Mouse (Mus musculus) hindbrain, embryonic 11.5 days (tissue): Measurements from ENCODE around the gene Smagp. TPM values are rescaled to one million over a fixed set of nuclear protein-coding genes. Genes with fewer than 3 reads are reported as not detected.

ENCODE experiments used
- ATAC-seq: fragments of 200-750 bp; cut with Nextera tagmentation; 2 replicates; pipeline ENCODE4 v1.8.0; 2017; ENCODE audit warnings: mild to moderate bottlenecking, moderate TSS enrichment, moderate library complexity; ENCODE audit not compliant: low FRiP score
- DNase-seq: peaks from one replicate; pipeline ENCODE4 v3.0.0-alpha.2; 2015; ENCODE audit warnings: low spot score
- H3K27ac ChIP-seq: fragments of 300-500 bp; sonication (generic); 2 replicates; pipeline ENCODE4 v1.5.1; 2014; ENCODE audit warnings: mild to moderate bottlenecking, low read depth, low read length
- H3K27me3 ChIP-seq: fragments of 300-500 bp; sonication (generic); 2 replicates; pipeline ENCODE4 v1.6.1; 2014; ENCODE audit warnings: mild to moderate bottlenecking, low read length, moderate library complexity, mixed read lengths; ENCODE audit not compliant: control insufficient read depth, insufficient read depth
- H3K36me3 ChIP-seq: fragments of 300-500 bp; sonication (generic); 2 replicates; pipeline ENCODE4 v1.6.1; 2014; ENCODE audit warnings: mild to moderate bottlenecking, low read length, moderate library complexity, mixed read lengths; ENCODE audit not compliant: control insufficient read depth, insufficient read depth
- H3K4me1 ChIP-seq: fragments of 300-500 bp; sonication (generic); replicated peaks from 2 replicates; pipeline ENCODE4 v1.6.1; 2014; ENCODE audit warnings: low read length, mixed read lengths; ENCODE audit not compliant: control insufficient read depth, insufficient read depth
- H3K4me2 ChIP-seq: fragments of 300-500 bp; sonication (generic); replicated peaks from 2 replicates; pipeline ENCODE4 v1.6.1; 2014; ENCODE audit warnings: mild to moderate bottlenecking, low read depth, low read length
- H3K4me3 ChIP-seq: fragments of 300-500 bp; sonication (generic); 2 replicates; pipeline ENCODE4 v1.5.1; 2014; ENCODE audit warnings: low read depth, low read length
- H3K9ac ChIP-seq: fragments of 300-500 bp; sonication (generic); 2 replicates; pipeline ENCODE4 v1.6.1; 2014; ENCODE audit warnings: low read depth, low read length
- H3K9me3 ChIP-seq: fragments of 300-500 bp; sonication (generic); 2 replicates; pipeline ENCODE4 v1.6.1; 2016; ENCODE audit warnings: low read length; ENCODE audit not compliant: control insufficient read depth
- WGBS: fragments of 180-500 bp; shearing (Covaris S2); extraction: QIAGEN DNeasy Blood & Tissue Kit; methylation state at CpG from one replicate; pipeline ENCODE4 v1.1.7; 2014; 5-methylcytosine and 5-hydroxymethylcytosine counted together
- polyA plus RNA-seq: library from polyadenylated mRNA; unstranded; fragments of >200 nt; fragmentation: Nextera tagmentation; extraction: Ambion mirVana; gene quantifications from 2 replicates; pipeline ENCODE4 v1.2.1, GENCODE M21; 2014

Gene Smagp
- polyA plus RNA-seq, 1 experiment from 2014 or later = 5.5 TPM

DNA sequence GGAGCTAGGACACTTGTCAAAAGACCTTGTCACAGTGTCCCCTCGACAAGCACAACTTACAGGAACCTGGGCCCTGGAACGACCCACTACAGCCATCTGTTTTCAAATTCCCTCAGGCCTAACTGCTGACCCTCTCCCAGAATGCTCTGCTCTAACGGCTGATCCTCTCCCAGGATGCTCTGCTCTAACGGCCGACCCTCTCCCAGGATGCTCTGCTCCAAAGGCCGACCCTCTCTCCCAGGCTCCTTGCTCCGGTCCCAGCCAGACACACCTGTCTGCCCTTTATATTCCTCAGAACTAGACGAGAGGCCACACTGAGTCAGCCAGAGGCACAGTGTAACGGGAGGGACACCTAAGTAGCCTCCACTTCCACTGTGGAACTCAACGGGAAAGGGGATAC lies 56.6 kb downstream of the Smagp start:
- H3K4me3 ChIP-seq = no peak overlapping the region
- no peaks in the 10 kb centered on the region for H3K4me1 ChIP-seq
- ATAC-seq = no peak
- H3K27me3 ChIP-seq = no peaks in the 10 kb centered on the region
- 0 out of 2 replicates have a peak, but pooled peaks cover 2% of the 10 kb centered on the region for H3K36me3 ChIP-seq
- H3K9me3 ChIP-seq = no peaks in the 10 kb centered on the region
- no peak for DNase-seq
- H3K27ac ChIP-seq = no peak overlapping the region
- WGBS = 94% methylated on average over 10 of the region's 10 CpGs
- H3K4me2 ChIP-seq = no peak overlapping the region
- no peak overlapping the region for H3K9ac ChIP-seq

DNA sequence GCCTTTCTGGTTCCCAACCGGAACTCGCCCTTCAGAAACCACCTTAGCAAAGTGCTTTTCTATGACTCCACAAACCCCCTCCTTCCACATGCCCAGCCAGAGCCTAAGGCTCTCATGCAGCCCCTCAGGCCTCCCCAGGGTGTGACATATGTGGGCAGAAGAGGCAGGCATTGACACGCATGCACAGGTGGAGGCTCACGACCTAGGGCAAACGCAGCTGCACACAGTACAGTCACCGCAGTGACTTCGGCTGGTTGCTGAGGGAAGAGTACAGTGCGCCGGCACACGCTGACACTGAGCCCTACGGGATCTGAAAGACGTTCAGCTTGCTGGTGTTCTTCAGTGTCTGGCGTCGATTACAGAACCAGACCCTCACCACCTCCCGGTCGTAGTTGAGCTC lies 58.8 kb downstream of the Smagp start:
- Histone ChIP-seq H3K36me3 (no peaks in the 10 kb centered on the region), H3K4me3 (no peak overlapping the region), H3K4me2 (no peak overlapping the region), H3K9me3 (no peaks in the 10 kb centered on the region), H3K9ac (no peak overlapping the region), H3K4me1 (no peaks in the 10 kb centered on the region), H3K27me3 (no peaks in the 10 kb centered on the region), H3K27ac (no peak overlapping the region)
- DNase-seq = no peak
- WGBS = 90% methylated on average over 16 of the region's 16 CpGs
- ATAC-seq = no peak

DNA sequence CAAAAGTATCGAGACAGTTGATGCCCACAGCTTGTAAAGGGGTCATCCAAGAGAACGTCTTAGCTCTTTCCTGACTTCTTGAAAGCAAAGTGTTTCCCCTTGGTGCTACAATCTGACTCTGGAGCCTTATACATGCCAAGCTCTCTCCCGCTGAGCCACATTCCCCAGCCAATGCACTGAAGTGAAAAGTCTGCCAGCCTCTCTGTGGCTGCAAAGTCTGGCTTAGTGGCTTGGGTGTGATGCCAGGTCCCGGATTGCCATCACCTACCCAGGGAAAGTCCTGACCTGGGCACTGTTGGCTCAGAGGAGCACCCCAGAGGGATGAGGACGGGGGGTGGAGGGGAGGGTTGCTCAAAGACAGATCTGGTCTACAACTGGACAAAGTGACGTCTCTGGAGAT lies 59.9 kb downstream of the Smagp start:
- no peak for ATAC-seq
- Histone ChIP-seq H3K4me3 (no peak overlapping the region), H3K36me3 (no peaks in the 10 kb centered on the region), H3K4me2 (no peak overlapping the region), H3K27ac (no peak overlapping the region), H3K9ac (no peak overlapping the region), H3K9me3 (no peaks in the 10 kb centered on the region), H3K27me3 (no peaks in the 10 kb centered on the region), H3K4me1 (no peaks in the 10 kb centered on the region)
- DNase-seq = no peak
- WGBS = 87% methylated on average over 6 of the region's 6 CpGs

DNA sequence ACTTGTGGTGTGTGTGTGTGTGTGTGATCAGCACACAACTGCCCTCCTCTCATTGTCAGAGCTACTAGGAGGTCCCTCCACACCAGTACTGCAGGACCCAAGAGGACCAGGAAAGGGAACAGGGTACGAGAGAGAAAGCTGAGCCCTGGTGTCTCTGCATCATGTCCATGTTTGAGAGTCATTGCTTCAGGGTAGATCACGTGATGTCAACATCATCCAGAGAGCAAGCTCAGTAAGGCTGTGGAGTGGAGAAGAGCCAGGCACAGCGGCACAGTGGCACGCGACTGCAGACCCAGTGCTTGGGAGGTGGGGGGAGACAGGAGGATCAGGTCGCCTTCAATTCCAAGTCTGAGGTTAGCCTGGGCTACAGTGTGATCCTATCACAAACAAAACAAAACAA lies 60.3 kb downstream of the Smagp start:
- ATAC-seq = no peak
- WGBS = 94% methylated on average over 6 of the region's 6 CpGs

DNA sequence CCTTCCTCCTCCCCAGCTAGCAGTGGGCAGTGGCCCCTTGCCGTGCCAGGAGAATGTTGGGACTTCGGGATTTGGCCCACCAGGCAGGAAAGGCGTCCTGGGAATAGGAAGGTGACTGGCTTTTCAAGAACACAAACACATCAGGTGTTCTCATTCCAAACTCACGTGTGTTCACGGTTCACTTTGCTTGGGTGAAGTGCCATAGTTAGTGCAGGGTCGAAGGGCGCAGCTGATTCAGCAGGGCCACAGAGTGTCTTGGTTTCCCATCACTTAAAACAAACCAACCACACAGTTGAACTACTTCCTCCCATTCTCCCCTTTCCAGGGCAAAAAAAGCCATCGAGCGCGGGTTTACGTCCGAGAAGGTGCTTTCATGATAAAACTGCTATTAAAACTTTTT lies 61.4 kb downstream of the Smagp start:
- Histone ChIP-seq H3K4me2 (no peak overlapping the region), H3K9ac (no peak overlapping the region), H3K4me1 (no peaks in the 10 kb centered on the region), H3K27ac (no peak overlapping the region), H3K9me3 (no peaks in the 10 kb centered on the region), H3K27me3 (no peaks in the 10 kb centered on the region), H3K4me3 (no peak overlapping the region), H3K36me3 (no peaks in the 10 kb centered on the region)
- DNase-seq = no peak
- WGBS = 89% methylated on average over 12 of the region's 12 CpGs
- ATAC-seq = no peak

More for the DNA sequence above, 60.3 kb downstream of the Smagp start:
- no peak overlapping the region for H3K27ac ChIP-seq
- DNase-seq = no peak
- H3K9me3 ChIP-seq = no peaks in the 10 kb centered on the region
- no peak overlapping the region for H3K4me2 ChIP-seq
- H3K4me1 ChIP-seq = no peaks in the 10 kb centered on the region
- no peak overlapping the region for H3K4me3 ChIP-seq
- no peaks in the 10 kb centered on the region for H3K36me3 ChIP-seq
- H3K27me3 ChIP-seq = no peaks in the 10 kb centered on the region
- H3K9ac ChIP-seq = no peak overlapping the region

DNA sequence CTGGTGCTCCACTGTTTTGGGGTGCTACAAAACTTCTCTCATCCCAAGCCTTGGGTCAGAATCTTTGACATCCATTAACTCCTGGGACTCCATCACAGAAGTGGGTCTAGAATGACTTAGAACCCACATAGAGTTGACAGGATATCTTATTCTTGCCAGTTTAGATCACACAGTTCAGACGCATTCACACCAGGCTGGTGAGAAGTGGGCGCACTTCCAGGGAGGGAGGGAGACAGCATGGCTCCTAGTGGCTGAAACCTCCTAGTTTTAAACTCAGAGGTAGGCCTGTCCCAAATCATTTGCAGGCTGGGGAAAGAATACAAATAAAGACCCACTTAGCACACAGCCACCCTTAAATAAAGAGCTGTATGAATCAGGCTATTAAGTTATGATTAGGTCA lies 62.4 kb downstream of the Smagp start:
- ATAC-seq = no peak

DNA sequence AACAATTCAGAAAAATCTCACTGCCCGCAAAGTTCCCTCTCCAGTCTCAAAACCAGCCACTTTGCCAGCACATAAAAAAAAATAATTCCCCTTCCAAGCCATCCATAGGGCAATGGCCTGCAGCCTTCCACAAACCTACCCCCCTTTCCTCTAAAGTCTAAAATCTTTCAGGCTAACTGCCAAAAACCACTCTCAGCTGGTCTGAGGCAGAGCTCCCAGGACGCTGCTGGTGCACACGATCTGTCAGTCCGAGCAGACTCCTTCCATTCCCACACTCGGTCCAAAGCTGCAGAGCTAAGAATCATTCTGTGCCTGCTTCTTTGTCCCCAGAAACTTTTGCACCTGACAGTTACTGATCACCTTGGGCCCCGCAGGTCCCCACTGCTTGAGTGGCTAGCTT lies 62.8 kb downstream of the Smagp start:
- ATAC-seq (no peak), DNase-seq (no peak)
- no peak overlapping the region for H3K4me2 ChIP-seq
- H3K4me1 ChIP-seq = no peaks in the 10 kb centered on the region
- WGBS = 63% methylated on average over 6 of the region's 6 CpGs
- no peak overlapping the region for H3K4me3 ChIP-seq
- H3K27me3 ChIP-seq = no peaks in the 10 kb centered on the region
- H3K27ac ChIP-seq = no peak overlapping the region
- no peaks in the 10 kb centered on the region for H3K9me3 ChIP-seq
- no peaks in the 10 kb centered on the region for H3K36me3 ChIP-seq
- H3K9ac ChIP-seq = no peak overlapping the region

More for the DNA sequence above, 62.4 kb downstream of the Smagp start:
- Histone ChIP-seq H3K4me1 (no peaks in the 10 kb centered on the region), H3K9me3 (no peaks in the 10 kb centered on the region), H3K27ac (no peak overlapping the region), H3K36me3 (no peaks in the 10 kb centered on the region), H3K4me3 (no peak overlapping the region), H3K27me3 (no peaks in the 10 kb centered on the region), H3K4me2 (no peak overlapping the region), H3K9ac (no peak overlapping the region)
- WGBS = 86% methylated on average over 2 of the region's 2 CpGs
- no peak for DNase-seq

Other genes with a start within 250 kb of the Smagp start
- gene Gm5475, start 214.8 kb downstream of the Smagp start, polyA plus RNA-seq = not detected in 2 replicates
- 19.1 and 24.1 TPM in 2 replicates for gene Slc11a2, start 211.9 kb downstream of the Smagp start, polyA plus RNA-seq
- 39.0 and 48.6 TPM in 2 replicates for gene Letmd1, start 167.9 kb downstream of the Smagp start, polyA plus RNA-seq
- gene Csrnp2, start 141.5 kb downstream of the Smagp start, polyA plus RNA-seq = 21.8 and 26.1 TPM in 2 replicates
- 28.4 and 29.8 TPM in 2 replicates for gene Tfcp2, start 84.9 kb downstream of the Smagp start, polyA plus RNA-seq
- gene Pou6f1, start 37.0 kb downstream of the Smagp start, polyA plus RNA-seq = 15.7 and 16.2 TPM in 2 replicates
- 256 and 266 TPM in 2 replicates for gene Dazap2, start 21.6 kb downstream of the Smagp start, polyA plus RNA-seq
- 4.0 and 5.5 TPM in 2 replicates for gene Bin2, start 32.6 kb upstream of the Smagp start, polyA plus RNA-seq
- 0.99 and 1.7 TPM in 2 replicates for gene Cela1, start 51.0 kb upstream of the Smagp start, polyA plus RNA-seq
- gene Galnt6, start 92.4 kb upstream of the Smagp start, polyA plus RNA-seq = 0.14 and 0.15 TPM in 2 replicates
- 6.6 and 9.0 TPM in 2 replicates for gene Slc4a8, start 124.8 kb upstream of the Smagp start, polyA plus RNA-seq
- gene Scn8a, start 232.9 kb upstream of the Smagp start, polyA plus RNA-seq = 12.2 and 16.4 TPM in 2 replicates